Mouse (Mus musculus): ENCODE data around the gene Gm12569. TPM values are rescaled to one million over a fixed set of nuclear protein-coding genes. Genes with fewer than 3 reads are reported as not detected.

Gm12569 gene
- not detected in 2 replicates for polyA plus RNA-seq (2015; fragmentation: Nextera tagmentation; extraction: Ambion mirVana)

- H3K4me3 ChIP-seq, result no peak within 1 kb of the TSS
- no peaks in the 10 kb centered on the region for H3K4me1 ChIP-seq
- H3K27me3 ChIP-seq (replicated peaks), result no peaks in the 10 kb centered on the region
- H3K9ac ChIP-seq, result no peak within 1 kb of the TSS
- H3K4me2 ChIP-seq, result no peak within 1 kb of the TSS
- H3K27ac ChIP-seq, result no peak within 1 kb of the TSS
- 94% methylated on average over 11 of the region's 11 CpGs for WGBS
- no peaks in the 10 kb centered on the region for H3K9me3 ChIP-seq
- no peaks in the 10 kb centered on the region for H3K36me3 ChIP-seq (replicated peaks)
- ATAC-seq (replicated peaks), result no peak
Measured at GRCm38 (mm10) chr11:51220308-51220707, at the start of gene Gm12569. Gm12569 (plus strand) TSS chr11:51220473.

GRCm38 (mm10) chr11:51202726-51203125, 17.5 kb upstream of the Gm12569 start:
- H3K4me1 ChIP-seq, result no peaks in the 10 kb centered on the region
- H3K9ac ChIP-seq, result no peak overlapping the region
- 84% methylated on average over 5 of the region's 5 CpGs for WGBS
- H3K27ac ChIP-seq, result no peak overlapping the region
- H3K4me3 ChIP-seq, result no peak overlapping the region
- H3K4me2 ChIP-seq, result no peak overlapping the region
- H3K27me3 ChIP-seq (replicated peaks), result no peaks in the 10 kb centered on the region
- no peaks in the 10 kb centered on the region for H3K36me3 ChIP-seq (replicated peaks)
- H3K9me3 ChIP-seq, result no peaks in the 10 kb centered on the region; the same call in 1 of the 2 replicates
- ATAC-seq (replicated peaks), result no peak

- Histone ChIP-seq H3K9me3 (no peaks in the 10 kb centered on the region; the same call in 1 of the 2 replicates), H3K36me3 (replicated peaks) (no peaks in the 10 kb centered on the region), H3K4me3 (no peak overlapping the region), H3K9ac (no peak overlapping the region), H3K27me3 (replicated peaks) (no peaks in the 10 kb centered on the region), H3K27ac (no peak overlapping the region), H3K4me2 (no peak overlapping the region), H3K4me1 (no peaks in the 10 kb centered on the region)
- WGBS, result 87% methylated on average over 3 of the region's 3 CpGs
- no peak for ATAC-seq (replicated peaks)
Measured at GRCm38 (mm10) chr11:51207758-51208157, 12.5 kb upstream of the Gm12569 start.

GRCm38 (mm10) chr11:51211426-51211825, 8.8 kb upstream of the Gm12569 start:
- Histone ChIP-seq H3K27me3 (replicated peaks) (no peaks in the 10 kb centered on the region), H3K9me3 (no peaks in the 10 kb centered on the region), H3K4me1 (no peaks in the 10 kb centered on the region), H3K9ac (no peak overlapping the region), H3K36me3 (replicated peaks) (no peaks in the 10 kb centered on the region), H3K27ac (no peak overlapping the region), H3K4me3 (no peak overlapping the region), H3K4me2 (no peak overlapping the region)
- 90% methylated on average over 5 of the region's 5 CpGs for WGBS
- no peak for ATAC-seq (replicated peaks)

- WGBS, result 87% methylated on average over 7 of the region's 7 CpGs
- Histone ChIP-seq H3K4me3 (no peak overlapping the region), H3K4me2 (no peak overlapping the region), H3K27ac (no peak overlapping the region), H3K27me3 (replicated peaks) (no peaks in the 10 kb centered on the region), H3K36me3 (replicated peaks) (no peaks in the 10 kb centered on the region), H3K9me3 (no peaks in the 10 kb centered on the region), H3K9ac (no peak overlapping the region), H3K4me1 (no peaks in the 10 kb centered on the region)
- ATAC-seq (replicated peaks), result no peak
Measured at GRCm38 (mm10) chr11:51214021-51214420, 6.3 kb upstream of the Gm12569 start.

GRCm38 (mm10) chr11:51219396-51219980, 785 bp upstream of the Gm12569 start:
- H3K4me3 ChIP-seq, result no peak overlapping the region
- 80% methylated on average over 12 of the region's 12 CpGs for WGBS
- H3K9me3 ChIP-seq, result no peaks in the 10 kb centered on the region
- H3K9ac ChIP-seq, result no peak overlapping the region
- no peaks in the 10 kb centered on the region for H3K4me1 ChIP-seq
- ATAC-seq (replicated peaks), result no peak
- H3K4me2 ChIP-seq, result no peak overlapping the region
- H3K27ac ChIP-seq, result no peak overlapping the region
- no peaks in the 10 kb centered on the region for H3K36me3 ChIP-seq (replicated peaks)
- no peaks in the 10 kb centered on the region for H3K27me3 ChIP-seq (replicated peaks)

- no peaks in the 10 kb centered on the region for H3K36me3 ChIP-seq (replicated peaks)
- H3K9me3 ChIP-seq, result no peaks in the 10 kb centered on the region
- no peaks in the 10 kb centered on the region for H3K27me3 ChIP-seq (replicated peaks)
- H3K9ac ChIP-seq, result no peak overlapping the region
- ATAC-seq (replicated peaks), result no peak
- no peaks in the 10 kb centered on the region for H3K4me1 ChIP-seq
- no peak overlapping the region for H3K4me2 ChIP-seq
- H3K4me3 ChIP-seq, result no peak overlapping the region
- H3K27ac ChIP-seq, result no peak overlapping the region
- WGBS, result 84% methylated on average over 4 of the region's 4 CpGs
Measured at GRCm38 (mm10) chr11:51227104-51227503, 6.8 kb downstream of the Gm12569 start.

GRCm38 (mm10) chr11:51234626-51235025, 14.4 kb downstream of the Gm12569 start:
- WGBS, result 91% methylated on average over 9 of the region's 9 CpGs
- H3K4me3 ChIP-seq, result no peak overlapping the region
- no peak overlapping the region for H3K4me2 ChIP-seq
- ATAC-seq (replicated peaks), result no peak
- no peaks in the 10 kb centered on the region for H3K36me3 ChIP-seq (replicated peaks)
- H3K27ac ChIP-seq, result no peak overlapping the region
- no peak overlapping the region for H3K9ac ChIP-seq
- no peaks in the 10 kb centered on the region for H3K4me1 ChIP-seq
- H3K9me3 ChIP-seq, result no peaks in the 10 kb centered on the region
- no peaks in the 10 kb centered on the region for H3K27me3 ChIP-seq (replicated peaks)

- no peaks in the 10 kb centered on the region for H3K4me1 ChIP-seq
- H3K27me3 ChIP-seq (replicated peaks), result no peaks in the 10 kb centered on the region
- no peaks in the 10 kb centered on the region for H3K9me3 ChIP-seq
- H3K36me3 ChIP-seq (replicated peaks), result no peaks in the 10 kb centered on the region
- H3K9ac ChIP-seq, result no peak overlapping the region
- no peak overlapping the region for H3K27ac ChIP-seq
- no peak for ATAC-seq (replicated peaks)
- H3K4me3 ChIP-seq, result no peak overlapping the region
- no peak overlapping the region for H3K4me2 ChIP-seq
- WGBS, result 84% methylated on average over 2 of the region's 2 CpGs
Measured at GRCm38 (mm10) chr11:51242897-51243296, 22.6 kb downstream of the Gm12569 start.

- H3K4me1 ChIP-seq, result no peaks in the 10 kb centered on the region
- no peak overlapping the region for H3K4me3 ChIP-seq
- no peak overlapping the region for H3K9ac ChIP-seq
- ATAC-seq (replicated peaks), result no peak
- 92% methylated on average over 4 of the region's 4 CpGs for WGBS
- no peaks in the 10 kb centered on the region for H3K36me3 ChIP-seq (replicated peaks)
- H3K9me3 ChIP-seq, result no peaks in the 10 kb centered on the region
- H3K4me2 ChIP-seq, result no peak overlapping the region
- H3K27ac ChIP-seq, result no peak overlapping the region
- no peaks in the 10 kb centered on the region for H3K27me3 ChIP-seq (replicated peaks)
Measured at GRCm38 (mm10) chr11:51257006-51257405, 36.7 kb downstream of the Gm12569 start.

GRCm38 (mm10) chr11:51261680-51262219, 41.5 kb downstream of the Gm12569 start, which contains the start of gene Clk4:
Clk4 (plus strand) TSS chr11:51261730.
- H3K9me3 ChIP-seq, result no peaks in the 10 kb centered on the region
- peak within 1 kb of the TSS; percentile 85 for H3K4me2 ChIP-seq
- peak within 1 kb of the TSS; percentile 96 for H3K27ac ChIP-seq
- peak within 1 kb of the TSS; percentile 55 for H3K9ac ChIP-seq
- 83% methylated on average over 3 of the region's 3 CpGs for WGBS
- H3K27me3 ChIP-seq (replicated peaks), result no peaks in the 10 kb centered on the region
- H3K4me3 ChIP-seq, result peak within 1 kb of the TSS; percentile 62
- ATAC-seq (replicated peaks), result no peak
- peaks cover under 1% of the 10 kb centered on the region; the same call in 1 of the 2 replicates for H3K36me3 ChIP-seq (replicated peaks)
- peaks cover 30% of the 10 kb centered on the region for H3K4me1 ChIP-seq

- Histone ChIP-seq H3K27ac (peak within 1 kb of the TSS; percentile 96), H3K4me2 (peak within 1 kb of the TSS; percentile 85), H3K36me3 (replicated peaks) (peaks cover 4% of the 10 kb centered on the region; the same call in 1 of the 2 replicates), H3K4me3 (peak within 1 kb of the TSS; percentile 62), H3K27me3 (replicated peaks) (no peaks in the 10 kb centered on the region), H3K9ac (peak within 1 kb of the TSS; percentile 91), H3K9me3 (no peaks in the 10 kb centered on the region), H3K4me1 (peaks cover 31% of the 10 kb centered on the region)
- peak; percentile 99 for ATAC-seq (replicated peaks)
- 10% methylated on average over 57 of the region's 57 CpGs for WGBS
Measured at GRCm38 (mm10) chr11:51262342-51263285, 42.3 kb downstream of the Gm12569 start, which contains the start of gene BC049762. BC049762 (minus strand) TSS chr11:51263046.
